Mouse (Mus musculus): Measurements from ENCODE around the gene Map1s. TPM values are rescaled to one million over a fixed set of nuclear protein-coding genes. Genes with fewer than 3 reads are reported as not detected.

The Map1s gene
- polyA plus RNA-seq, 1 experiment from 2014 or later = 55.6 TPM

DNA sequence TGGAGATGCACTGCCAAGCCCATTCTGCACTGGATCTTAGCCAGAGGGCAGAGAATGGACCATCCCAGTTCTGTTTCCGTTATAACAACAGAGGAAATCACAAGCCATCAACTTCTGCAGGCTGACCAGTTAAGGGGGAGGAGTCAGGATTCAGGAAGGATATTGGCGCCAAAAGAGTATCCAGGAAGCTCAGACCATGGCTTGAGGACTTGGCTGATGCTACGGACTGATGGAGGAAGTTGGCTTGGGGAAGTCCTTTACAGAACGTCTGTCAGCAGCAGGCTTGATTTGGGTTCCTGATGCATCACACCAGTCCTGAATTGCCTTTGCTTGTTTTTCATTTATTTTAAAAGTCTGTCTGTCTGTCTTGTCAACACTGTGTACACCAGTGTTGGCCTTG is 1.2 kb upstream of the Map1s start:
- WGBS = 67% methylated on average over 4 of the region's 4 CpGs
- no peak for ATAC-seq (ENCODE audit: low FRiP score)

GRCm38 (mm10) chr8:70905463-70905830 is 285 bp upstream of the Map1s start:
- ATAC-seq (ENCODE audit: low FRiP score) = peak; percentile 62
- Histone ChIP-seq H3K9ac (peak overlapping the region; percentile 96), H3K27ac (peak overlapping the region; percentile 94), H3K36me3 (peaks cover 6% of the 10 kb centered on the region; the same call in 1 of the 2 replicates), H3K4me1 (replicated peaks) (peaks cover 22% of the 10 kb centered on the region), H3K27me3 (peaks cover 30% of the 10 kb centered on the region), H3K4me3 (peak overlapping the region; percentile 88), H3K4me2 (peak overlapping the region; percentile 90), H3K9me3 (no peaks in the 10 kb centered on the region)
- 17% methylated on average over 8 of the region's 8 CpGs for WGBS

More for the DNA sequence above, 1.2 kb upstream of the Map1s start:
- Histone ChIP-seq H3K9me3 (no peaks in the 10 kb centered on the region), H3K9ac (no peak overlapping the region), H3K4me2 (no peak overlapping the region), H3K27me3 (peaks cover 30% of the 10 kb centered on the region), H3K4me1 (replicated peaks) (peaks cover 22% of the 10 kb centered on the region), H3K27ac (no peak overlapping the region), H3K4me3 (no peak overlapping the region), H3K36me3 (peaks cover 4% of the 10 kb centered on the region; the same call in 1 of the 2 replicates)

DNA sequence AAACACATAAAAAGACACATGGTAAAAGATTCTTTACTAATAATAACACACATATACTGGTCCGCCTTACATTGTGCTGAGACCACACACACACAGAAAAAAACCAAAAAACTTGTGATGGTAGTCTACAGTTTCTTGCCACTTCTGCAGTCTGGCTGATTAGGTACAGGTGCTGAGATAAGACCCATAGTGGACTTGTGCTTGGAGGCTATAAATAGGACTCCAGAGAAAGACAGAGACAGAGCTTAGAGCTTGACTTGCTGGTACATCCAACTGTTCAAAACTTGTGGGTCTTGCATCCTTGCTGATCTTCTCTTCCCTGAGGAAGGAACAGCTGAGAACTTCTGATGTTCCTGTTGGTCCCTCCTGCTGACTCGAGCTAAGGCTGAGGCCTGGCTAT is 1.8 kb downstream of the Map1s start:
- H3K9me3 ChIP-seq = no peaks in the 10 kb centered on the region
- H3K4me1 ChIP-seq (replicated peaks) = peaks cover 28% of the 10 kb centered on the region
- WGBS = 95% methylated on average over 2 of the region's 2 CpGs
- no peak overlapping the region for H3K27ac ChIP-seq
- no peak overlapping the region for H3K4me2 ChIP-seq
- no peak overlapping the region for H3K9ac ChIP-seq
- H3K27me3 ChIP-seq = peaks cover 21% of the 10 kb centered on the region
- H3K4me3 ChIP-seq = no peak overlapping the region
- H3K36me3 ChIP-seq = peaks cover 26% of the 10 kb centered on the region
- ATAC-seq (ENCODE audit: low FRiP score) = no peak

- 86% methylated on average over 5 of the region's 5 CpGs for WGBS
- no peaks in the 10 kb centered on the region for H3K27me3 ChIP-seq
- H3K4me2 ChIP-seq = no peak overlapping the region
- H3K4me1 ChIP-seq (replicated peaks) = peaks cover 24% of the 10 kb centered on the region
- H3K36me3 ChIP-seq = peaks cover 67% of the 10 kb centered on the region
- no peak overlapping the region for H3K27ac ChIP-seq
- H3K4me3 ChIP-seq = no peak overlapping the region
- no peak overlapping the region for H3K9ac ChIP-seq
- no peak for ATAC-seq (ENCODE audit: low FRiP score)
- no peaks in the 10 kb centered on the region for H3K9me3 ChIP-seq
These were observed 5.9 kb downstream of the Map1s start for GRCm38 (mm10) chr8:70911596-70911995.

DNA sequence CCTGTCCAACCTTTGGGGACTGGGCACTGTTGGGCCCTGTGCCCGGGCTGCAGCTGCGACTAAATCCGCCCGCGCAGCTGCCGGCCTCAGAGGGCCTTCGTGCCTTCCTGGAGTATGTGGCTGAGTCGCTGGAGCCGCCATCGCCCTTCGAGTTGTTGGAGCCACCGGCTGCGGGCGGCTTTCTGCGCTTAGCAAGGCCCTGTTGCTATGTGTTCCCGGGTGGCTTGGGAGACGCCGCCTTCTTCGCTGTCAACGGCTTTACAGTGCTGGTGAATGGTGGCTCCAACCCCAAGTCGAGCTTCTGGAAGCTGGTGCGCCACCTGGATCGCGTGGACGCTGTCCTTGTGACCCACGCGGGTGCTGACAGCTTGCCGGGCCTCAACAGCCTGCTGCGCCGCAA is 7.2 kb downstream of the Map1s start:
- ATAC-seq (ENCODE audit: low FRiP score) = no peak
- Histone ChIP-seq H3K36me3 (peaks cover 80% of the 10 kb centered on the region), H3K4me2 (no peak overlapping the region), H3K9ac (no peak overlapping the region), H3K9me3 (no peaks in the 10 kb centered on the region), H3K27me3 (no peaks in the 10 kb centered on the region), H3K27ac (no peak overlapping the region), H3K4me3 (no peak overlapping the region), H3K4me1 (replicated peaks) (0 out of 2 replicates have a peak, but pooled peaks cover 11% of the 10 kb centered on the region)
- 93% methylated on average over 30 of the region's 30 CpGs for WGBS

DNA sequence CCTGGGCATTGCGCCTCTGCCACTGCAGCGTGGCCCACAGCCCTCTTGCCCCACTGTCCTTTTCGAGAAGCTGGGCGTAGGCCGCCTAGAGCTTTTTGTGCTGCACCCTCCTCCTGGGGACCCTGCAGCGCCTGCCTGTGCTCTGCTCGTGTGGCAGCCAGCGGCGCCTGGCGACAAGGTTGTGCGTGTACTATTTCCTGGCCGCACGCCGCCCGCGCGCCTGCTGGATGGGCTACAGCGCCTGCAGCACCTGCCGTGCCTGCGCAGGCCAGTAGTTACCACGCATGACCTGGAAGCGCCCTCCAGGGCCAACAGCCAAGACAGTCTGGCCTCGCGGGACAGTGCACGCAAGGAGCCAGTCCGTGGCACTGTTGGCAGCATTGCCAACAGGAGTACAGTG is 7.8 kb downstream of the Map1s start:
- no peak for ATAC-seq (ENCODE audit: low FRiP score)
- H3K36me3 ChIP-seq = peaks cover 86% of the 10 kb centered on the region

GRCm38 (mm10) chr8:70914704-70915103 is 9.0 kb downstream of the Map1s start:
- 0 out of 2 replicates have a peak overlapping the region, but pooled peaks have one; percentile 13 for H3K9ac ChIP-seq
- no peak for ATAC-seq (ENCODE audit: low FRiP score)
- peaks cover 91% of the 10 kb centered on the region for H3K36me3 ChIP-seq

More for the DNA sequence above, 7.8 kb downstream of the Map1s start:
- no peaks in the 10 kb centered on the region for H3K27me3 ChIP-seq
- H3K27ac ChIP-seq = no peak overlapping the region
- 0 out of 2 replicates have a peak, but pooled peaks cover 11% of the 10 kb centered on the region for H3K4me1 ChIP-seq (replicated peaks)
- WGBS = 94% methylated on average over 26 of the region's 26 CpGs
- H3K4me2 ChIP-seq = no peak overlapping the region
- no peak overlapping the region for H3K9ac ChIP-seq
- no peaks in the 10 kb centered on the region for H3K9me3 ChIP-seq
- no peak overlapping the region for H3K4me3 ChIP-seq

DNA sequence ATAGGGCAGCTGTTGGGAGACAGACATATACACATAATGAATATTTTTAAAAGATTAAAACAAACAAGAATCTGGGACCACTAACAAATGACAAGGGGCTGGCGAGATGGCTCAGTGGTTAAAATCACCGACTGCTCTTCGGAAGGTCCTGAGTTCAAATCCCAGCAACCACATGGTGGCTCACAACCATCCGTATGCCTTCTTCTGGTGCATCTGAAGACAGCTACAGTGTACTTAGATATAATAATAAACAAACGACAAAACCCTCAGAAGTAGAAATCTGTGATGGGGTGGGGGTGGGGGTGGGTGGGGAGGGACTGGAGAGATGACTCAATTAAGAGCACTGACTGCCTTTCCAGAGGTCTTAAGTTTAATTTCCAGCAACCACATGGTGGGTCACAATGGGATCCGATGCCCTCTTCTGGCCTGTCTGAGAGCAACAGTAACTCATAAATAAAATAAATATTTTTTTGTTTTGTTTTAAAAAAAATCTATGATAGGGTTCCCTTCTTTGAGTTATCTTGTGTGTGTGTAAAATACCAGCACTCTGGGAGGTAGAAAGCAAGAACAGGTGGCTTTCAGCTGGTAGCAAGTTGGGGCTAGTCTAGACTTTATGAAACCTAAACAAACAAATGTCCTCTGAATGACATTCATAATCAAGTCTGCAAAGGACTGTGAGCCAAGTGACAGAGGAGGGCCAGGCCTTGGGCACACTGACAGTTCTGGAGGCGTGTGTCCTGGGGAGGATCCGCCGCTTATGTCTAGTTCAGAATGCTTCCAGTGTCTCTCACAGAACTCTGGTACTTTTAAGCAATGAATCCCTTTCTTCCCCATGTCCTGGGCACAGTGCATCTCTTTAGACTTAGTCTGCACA is 14.6 kb downstream of the Map1s start:
- Histone ChIP-seq H3K27ac (no peak overlapping the region), H3K9ac (no peak overlapping the region), H3K4me1 (replicated peaks) (0 out of 2 replicates have a peak, but pooled peaks cover 3% of the 10 kb centered on the region), H3K4me3 (no peak overlapping the region), H3K4me2 (no peak overlapping the region), H3K27me3 (no peaks in the 10 kb centered on the region), H3K36me3 (peaks cover 64% of the 10 kb centered on the region), H3K9me3 (no peaks in the 10 kb centered on the region)
- no peak for ATAC-seq (ENCODE audit: low FRiP score)
- 95% methylated on average over 9 of the region's 9 CpGs for WGBS

More at GRCm38 (mm10) chr8:70914704-70915103, 9.0 kb downstream of the Map1s start:
- H3K27ac ChIP-seq = no peak overlapping the region
- no peak overlapping the region for H3K4me2 ChIP-seq
- no peak overlapping the region for H3K4me3 ChIP-seq
- no peaks in the 10 kb centered on the region for H3K9me3 ChIP-seq
- WGBS = 92% methylated on average over 17 of the region's 17 CpGs
- no peaks in the 10 kb centered on the region for H3K27me3 ChIP-seq
- H3K4me1 ChIP-seq (replicated peaks) = 0 out of 2 replicates have a peak, but pooled peaks cover 11% of the 10 kb centered on the region

DNA sequence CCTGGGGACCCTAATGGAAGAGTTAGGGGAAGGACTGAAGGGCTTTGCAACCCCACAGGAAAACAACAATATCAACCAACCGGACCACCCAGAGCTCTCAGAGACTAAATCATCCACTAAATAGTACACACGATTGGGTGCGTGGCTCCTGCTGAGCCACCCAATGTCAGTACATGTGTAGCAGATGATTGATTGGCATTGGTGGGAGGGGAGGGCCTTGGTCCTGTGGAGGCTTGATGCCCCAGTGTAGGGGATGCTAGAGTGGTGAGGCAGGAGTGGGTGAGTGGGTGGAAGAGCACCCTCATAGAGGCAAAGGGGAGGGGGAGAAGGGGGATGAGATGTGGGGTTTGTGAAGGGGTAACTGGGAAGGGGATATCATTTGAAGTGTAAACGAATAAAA is 18.4 kb downstream of the Map1s start:
- 84% methylated on average over 4 of the region's 4 CpGs for WGBS
- H3K4me3 ChIP-seq = no peak overlapping the region
- H3K36me3 ChIP-seq = peaks cover 33% of the 10 kb centered on the region
- H3K27ac ChIP-seq = no peak overlapping the region
- H3K9ac ChIP-seq = no peak overlapping the region
- ATAC-seq (ENCODE audit: low FRiP score) = no peak
- H3K27me3 ChIP-seq = no peaks in the 10 kb centered on the region
- H3K9me3 ChIP-seq = no peaks in the 10 kb centered on the region
- no peaks in the 10 kb centered on the region for H3K4me1 ChIP-seq (replicated peaks)
- no peak overlapping the region for H3K4me2 ChIP-seq

- no peaks in the 10 kb centered on the region for H3K4me1 ChIP-seq (replicated peaks)
- no peak overlapping the region for H3K4me2 ChIP-seq
- no peak overlapping the region for H3K9ac ChIP-seq
- no peak for ATAC-seq (ENCODE audit: low FRiP score)
- no peak overlapping the region for H3K27ac ChIP-seq
- H3K36me3 ChIP-seq = peaks cover 23% of the 10 kb centered on the region
- H3K27me3 ChIP-seq = no peaks in the 10 kb centered on the region
- H3K4me3 ChIP-seq = no peak overlapping the region
- WGBS = 90% methylated on average over 4 of the region's 4 CpGs
- no peaks in the 10 kb centered on the region for H3K9me3 ChIP-seq
These were observed 20.0 kb downstream of the Map1s start for GRCm38 (mm10) chr8:70925754-70926153.

- peaks cover 21% of the 10 kb centered on the region for H3K36me3 ChIP-seq
- no peak overlapping the region for H3K27ac ChIP-seq
- no peaks in the 10 kb centered on the region for H3K27me3 ChIP-seq
- no peak overlapping the region for H3K9ac ChIP-seq
- no peaks in the 10 kb centered on the region for H3K9me3 ChIP-seq
- ATAC-seq (ENCODE audit: low FRiP score) = no peak
- no peak overlapping the region for H3K4me3 ChIP-seq
- no peak overlapping the region for H3K4me2 ChIP-seq
- H3K4me1 ChIP-seq (replicated peaks) = no peaks in the 10 kb centered on the region
- 89% methylated on average over 5 of the region's 5 CpGs for WGBS
These were observed 20.7 kb downstream of the Map1s start for GRCm38 (mm10) chr8:70926396-70926795.

DNA sequence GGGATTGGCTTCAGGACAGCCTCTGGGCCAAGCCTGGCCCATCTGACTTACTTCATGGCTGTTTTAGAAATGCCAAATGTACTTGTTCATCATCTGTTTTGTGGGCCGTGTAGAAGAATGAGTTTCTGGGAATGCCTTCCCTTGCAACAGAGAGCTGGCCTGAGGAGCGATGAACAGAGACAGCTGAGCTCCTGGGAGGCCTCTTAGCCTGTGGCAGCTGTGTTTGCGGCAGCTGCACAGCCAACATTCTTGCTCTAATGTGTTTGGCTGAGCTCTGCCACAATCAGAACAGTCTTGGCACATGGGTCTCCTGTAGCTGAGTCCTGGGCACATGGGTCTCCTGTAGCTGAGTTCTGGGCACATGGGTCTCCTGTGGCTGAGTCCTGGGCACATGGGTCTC is 22.4 kb downstream of the Map1s start:
- H3K9me3 ChIP-seq = no peaks in the 10 kb centered on the region
- no peak for ATAC-seq (ENCODE audit: low FRiP score)

More for the DNA sequence above, 22.4 kb downstream of the Map1s start:
- H3K9ac ChIP-seq = no peak overlapping the region
- WGBS = 81% methylated on average over 3 of the region's 3 CpGs
- H3K4me2 ChIP-seq = no peak overlapping the region
- H3K4me1 ChIP-seq (replicated peaks) = no peaks in the 10 kb centered on the region
- no peak overlapping the region for H3K27ac ChIP-seq
- no peak overlapping the region for H3K4me3 ChIP-seq
- H3K36me3 ChIP-seq = peaks cover 32% of the 10 kb centered on the region
- no peaks in the 10 kb centered on the region for H3K27me3 ChIP-seq

Measured in hindbrain, embryonic 13.5 days (tissue).